ENCODE assay signal across 9 mouse cellular contexts in genomic region chr7:81154960-81155359, GRCm38 (mm10). TPM values are rescaled to one million over a fixed set of nuclear protein-coding genes. Genes with fewer than 3 reads are reported as not detected.
DNase-seq lines count a peak whose midpoint lies in the region; ATAC-seq and TF ChIP-seq lines count a peak whose summit lies in the region.
"Had no signal": no experiment of that assay in that cellular context is flagged by ENCODE, and none has a peak within 500 bp of the region (broad histone marks: within the 10 kb centered on the region; RNA-seq: fewer than 3 reads in every experiment).

No protein-coding gene starts in this region.

- H3K27me3 ChIP-seq in forebrain, postnatal 0 days (ENCODE audit: insufficient read depth, low read length), result no peaks in the 10 kb centered on the region
- no peaks in the 10 kb centered on the region for H3K27me3 ChIP-seq in hindbrain, embryonic 10.5 days (ENCODE audit: insufficient read depth, poor library complexity, severe bottlenecking)
- H3K27me3 ChIP-seq in small intestine, adult 2 months (ENCODE audit: control insufficient read depth, insufficient read depth, low read length), result no peaks in the 10 kb centered on the region

- H3K36me3 ChIP-seq in forebrain, postnatal 0 days (ENCODE audit: insufficient read depth), result no peaks in the 10 kb centered on the region
- H3K36me3 ChIP-seq in hindbrain, embryonic 10.5 days, result no peaks in the 10 kb centered on the region
- H3K36me3 ChIP-seq in small intestine, adult 2 months (ENCODE audit: control insufficient read depth, insufficient read depth, low read length), result no peaks in the 10 kb centered on the region

- H3K27ac ChIP-seq in forebrain, postnatal 0 days (ENCODE audit: low read depth, low read length), result no peak overlapping the region
- H3K27ac ChIP-seq in hindbrain, embryonic 10.5 days, result 0 out of 2 replicates have a peak overlapping the region, but pooled peaks have one; percentile 31
- H3K27ac ChIP-seq in small intestine, adult 2 months (ENCODE audit: insufficient read depth, low read depth, low read length), result no peak overlapping the region

- H3K4me2 ChIP-seq in forebrain, postnatal 0 days (ENCODE audit: low read depth), result no peak overlapping the region

- TF ChIP-seq POLR2A in small intestine, adult 2 months (IDR thresholded peaks at IDR 0.05; ENCODE audit: low read depth, low read length), result peak; percentile 25; the same call in 1 of the 2 replicates

- peak; percentile 81 for TF ChIP-seq CTCF in forebrain, postnatal 0 days (IDR thresholded peaks at IDR 0.05; ENCODE audit: low read depth)
- peak; percentile 98 for TF ChIP-seq CTCF in small intestine, adult 2 months (IDR thresholded peaks at IDR 0.05; ENCODE audit: extremely low read depth, insufficient read length, insufficient replicate concordance, low read depth, low read length)

- DNase-seq in ovary, postnatal 36 days (ENCODE audit: low spot score), result peak; percentile 56
- DNase-seq in ovary, postnatal 10 days (ENCODE audit: low spot score), result no peak
- DNase-seq in cerebellum, adult 11 months, result peak; percentile 39
- DNase-seq in forebrain, postnatal 0 days, result peak; percentile 71
- peak; percentile 78 for DNase-seq in hindbrain, embryonic 10.5 days (ENCODE audit: low spot score)
- peak; percentile 31 to 41 for DNase-seq in layer of hippocampus, postnatal 14 days (ENCODE audit: low spot score in 2 of 2)
- DNase-seq in lung, postnatal 4 days, result peak; percentile 63

- H3K9ac ChIP-seq in forebrain, postnatal 0 days, result no peak overlapping the region

- no peaks in the 10 kb centered on the region for H3K9me3 ChIP-seq in forebrain, postnatal 0 days (ENCODE audit: low read length)
- 0 out of 2 replicates have a peak, but pooled peaks cover 10% of the 10 kb centered on the region for H3K9me3 ChIP-seq in hindbrain, embryonic 10.5 days

- peak; percentile 63 for ATAC-seq in forebrain, postnatal 0 days

- 0% methylated on average over 3 of the region's 3 CpGs for WGBS in forebrain, postnatal 0 days
- 3% methylated on average over 3 of the region's 3 CpGs for WGBS in hindbrain, embryonic 10.5 days
- 1% methylated on average over 3 of the region's 3 CpGs for WGBS in small intestine, adult 2 months

- H3K4me1 ChIP-seq in forebrain, postnatal 0 days (ENCODE audit: insufficient read depth), result no peaks in the 10 kb centered on the region
- H3K4me1 ChIP-seq in hindbrain, embryonic 10.5 days (replicated peaks), result no peaks in the 10 kb centered on the region
- H3K4me1 ChIP-seq in small intestine, adult 2 months (ENCODE audit: control insufficient read depth, insufficient read depth, insufficient read length, low read length), result no peaks in the 10 kb centered on the region

- no peak overlapping the region for H3K4me3 ChIP-seq in forebrain, postnatal 0 days (ENCODE audit: low read depth, low read length)
- no peak overlapping the region for H3K4me3 ChIP-seq in hindbrain, embryonic 10.5 days
- H3K4me3 ChIP-seq in small intestine, adult 2 months (ENCODE audit: low read depth, low read length), result no peak overlapping the region
- H3K4me3 ChIP-seq: myocyte had no signal

RNA-seq across cellular contexts. Expression of gene Slc28a1, which starts 40.4 kb away (rescaled TPM):
- total RNA-seq in forebrain, postnatal 0 days (2014; rRNA removed), result 0.48 TPM in 1 of 2 replicates, not detected in the other
- polyA plus RNA-seq in forebrain, postnatal 0 days (2015; fragmentation: Nextera tagmentation; extraction: Ambion mirVana), result 0.12 TPM in 1 of 2 replicates, not detected in the other
- not detected in 2 replicates for polyA plus RNA-seq in hindbrain, embryonic 10.5 days (2016; fragmentation: Nextera tagmentation; extraction: Ambion mirVana)
- total RNA-seq in layer of hippocampus, postnatal 14 days (2021), result not detected
- 40.5 and 94.4 TPM in 2 replicates for polyA plus RNA-seq in small intestine, adult 2 months (2012; rRNA removed)
- polyA plus RNA-seq: myocyte had no signal

RNA-seq across cellular contexts. Expression of gene Pde8a, which starts 58.4 kb away (rescaled TPM):
- total RNA-seq in forebrain, postnatal 0 days (2014; rRNA removed), result 2.3 and 2.7 TPM in 2 replicates
- 1.0 and 1.1 TPM in 2 replicates for polyA plus RNA-seq in forebrain, postnatal 0 days (2015; fragmentation: Nextera tagmentation; extraction: Ambion mirVana)
- polyA plus RNA-seq in hindbrain, embryonic 10.5 days (2016; fragmentation: Nextera tagmentation; extraction: Ambion mirVana), result 2.4 and 2.5 TPM in 2 replicates
- total RNA-seq in layer of hippocampus, postnatal 14 days (2021), result 1 to 10 TPM; 2.7 to 3.1 TPM
- polyA plus RNA-seq in small intestine, adult 2 months (2012; rRNA removed), result 3.2 and 3.5 TPM in 2 replicates

Comparison
In these comparisons a context has a peak if more than half of its experiments do, and no peak if none do; other contexts are left out.
1. RNA of gene Slc28a1, which starts 40.4 kb away (polyA plus RNA-seq): 40.5 to 94.4 TPM in small intestine, adult 2 months; 0.12 TPM in forebrain, postnatal 0 days and not detected in hindbrain, embryonic 10.5 days; every median in the first group is over 10 times any median in the second.